Mouse (Mus musculus) T-helper 2 cell (primary cell): Measurements from ENCODE around the gene Tgfbr1.

Source experiments
- in situ Hi-C: fragments of 300-600 bp; cut with MboI, MseI; formaldehyde crosslinking; loops from one replicate; pipeline ENCODE4 v1.15.1; 2025; ENCODE audit warnings: high pct_unique_total_duplicates

The Tgfbr1 gene

DNA sequence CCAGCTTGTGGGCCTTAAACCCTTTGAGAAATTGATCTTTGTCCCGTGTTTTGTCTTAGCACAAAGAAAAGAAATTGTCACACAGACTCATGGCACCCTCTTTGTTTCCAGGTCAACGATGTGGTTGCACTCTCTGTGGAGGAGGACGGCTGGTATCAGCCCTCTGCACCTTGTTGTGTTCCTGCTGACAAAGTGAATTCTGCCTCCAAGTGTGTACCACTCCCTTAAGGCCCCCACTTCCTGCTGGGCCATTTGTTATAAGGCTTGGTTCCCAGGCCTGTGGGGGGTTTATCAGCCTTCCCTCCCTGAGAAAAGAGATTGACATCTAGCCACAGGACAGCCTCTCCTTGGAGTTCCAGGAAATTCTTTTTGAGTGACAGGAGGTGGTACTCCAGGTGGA lies 69.2 kb downstream of the Tgfbr1 start:
- in situ Hi-C loops: no loop called here

DNA sequence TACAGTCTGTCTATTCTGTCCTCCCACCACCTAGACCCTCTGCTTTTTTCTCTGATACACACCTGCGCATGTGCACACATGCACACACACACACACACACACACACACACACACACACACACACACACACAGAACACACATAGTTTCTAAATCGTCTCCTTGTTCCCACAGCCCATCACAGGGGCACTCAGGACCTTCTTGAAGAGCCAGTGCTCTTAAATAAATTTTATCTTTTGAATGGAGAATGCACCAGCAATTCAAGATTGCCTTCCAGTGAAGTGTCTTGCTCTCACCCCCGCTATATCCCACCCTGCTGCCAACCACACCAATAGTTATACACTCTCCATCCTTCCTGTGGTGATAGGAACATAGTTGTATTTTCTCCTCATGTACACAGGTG lies 69.9 kb downstream of the Tgfbr1 start:
- in situ Hi-C loops: no loop called here

DNA sequence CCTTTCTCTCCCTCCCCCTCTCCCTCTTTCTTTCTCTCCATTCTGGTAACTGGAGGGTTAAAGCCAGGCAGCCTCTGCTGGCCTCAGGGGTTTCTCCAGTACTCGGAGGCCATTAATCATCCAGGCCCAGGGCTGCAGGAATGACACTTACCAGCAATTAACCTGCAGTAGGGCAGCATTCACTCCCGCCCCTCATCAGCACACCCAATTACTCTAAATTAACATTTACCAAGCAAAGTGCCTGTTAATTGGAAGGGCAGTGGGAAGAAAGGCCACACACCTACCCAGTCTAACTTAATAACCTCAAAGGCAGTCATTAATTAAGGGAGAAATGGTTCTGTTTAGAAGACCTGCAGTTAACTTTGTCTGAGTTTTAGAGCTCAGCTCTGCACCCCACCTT lies 71.4 kb downstream of the Tgfbr1 start:
- in situ Hi-C loops: no loop called here

DNA sequence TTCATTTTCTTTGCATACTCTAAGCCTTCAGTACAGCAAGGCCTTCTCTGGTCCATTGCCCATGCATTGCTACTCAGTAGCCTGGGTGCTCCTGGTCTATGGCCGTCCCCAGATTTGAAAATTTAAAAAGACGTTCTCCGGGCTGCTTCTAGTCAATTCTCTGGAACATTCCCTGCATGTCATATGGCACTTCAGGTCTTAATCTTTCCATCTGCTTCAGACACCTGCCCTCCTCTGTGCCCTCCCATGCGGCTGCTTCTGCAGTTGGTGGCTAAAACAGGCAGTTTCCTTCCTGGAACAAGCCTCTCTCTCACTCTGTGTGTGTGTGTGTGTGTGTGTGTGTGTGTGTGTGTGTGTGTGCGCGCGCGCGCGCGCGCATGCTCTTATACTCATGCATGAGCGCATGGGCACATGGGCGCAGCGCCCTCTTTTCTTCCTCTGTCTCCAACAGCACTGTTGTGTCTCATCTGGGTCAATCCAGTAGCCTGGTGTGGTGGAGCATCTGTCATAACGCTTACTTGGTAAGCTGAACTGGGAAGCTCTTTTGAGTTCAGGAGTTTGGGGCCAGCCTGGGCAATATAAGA lies 72.3 kb downstream of the Tgfbr1 start:
- in situ Hi-C loops: loop anchor here (25.0 kb wide), 1 partner anchor 987 kb away; no protein-coding TSS in a partner anchor

DNA sequence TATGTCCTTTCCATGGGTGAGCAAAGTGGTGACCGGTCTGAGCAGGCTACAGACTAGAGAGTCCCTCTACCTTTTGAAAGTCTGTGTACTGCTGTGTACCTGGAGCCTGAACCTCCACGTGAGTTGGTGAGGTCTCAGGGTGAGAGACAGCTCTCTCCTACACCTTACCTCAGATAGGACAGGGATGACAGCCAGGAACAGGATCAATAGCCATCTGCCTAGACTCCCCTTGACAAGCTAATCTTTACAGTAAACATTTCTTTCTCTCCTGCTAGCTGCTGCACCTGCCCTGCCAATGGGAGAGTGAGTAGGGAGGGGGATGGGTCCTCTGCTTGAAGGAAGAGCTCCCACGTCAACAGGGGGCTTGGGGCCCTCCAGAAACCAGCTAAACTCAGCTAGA lies 74.6 kb downstream of the Tgfbr1 start:
- in situ Hi-C loops: loop anchor here (25.0 kb wide), 1 partner anchor 985 kb away; no protein-coding TSS in a partner anchor

DNA sequence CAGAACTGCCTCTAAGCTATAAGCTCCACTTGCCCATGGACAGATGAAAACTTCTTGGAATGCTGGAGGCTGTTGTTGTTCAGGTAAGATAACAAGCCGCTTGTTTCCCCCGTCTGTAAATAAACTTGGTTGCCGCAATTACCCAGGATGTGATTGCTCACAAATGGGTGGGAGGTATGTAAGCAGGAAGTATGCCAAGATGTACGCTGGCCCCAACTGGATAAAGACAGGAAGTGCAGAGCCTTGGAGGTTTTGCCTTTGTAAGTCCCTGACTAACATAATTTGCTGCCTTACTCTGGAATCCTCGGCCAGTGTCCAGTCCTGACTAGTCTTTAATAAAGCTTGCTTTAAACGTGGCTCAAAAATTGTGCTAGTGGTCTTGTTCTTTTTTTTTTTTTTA lies 77.5 kb downstream of the Tgfbr1 start:
- in situ Hi-C loops: loop anchor here (25.0 kb wide), 1 partner anchor 982 kb away; no protein-coding TSS in a partner anchor

DNA sequence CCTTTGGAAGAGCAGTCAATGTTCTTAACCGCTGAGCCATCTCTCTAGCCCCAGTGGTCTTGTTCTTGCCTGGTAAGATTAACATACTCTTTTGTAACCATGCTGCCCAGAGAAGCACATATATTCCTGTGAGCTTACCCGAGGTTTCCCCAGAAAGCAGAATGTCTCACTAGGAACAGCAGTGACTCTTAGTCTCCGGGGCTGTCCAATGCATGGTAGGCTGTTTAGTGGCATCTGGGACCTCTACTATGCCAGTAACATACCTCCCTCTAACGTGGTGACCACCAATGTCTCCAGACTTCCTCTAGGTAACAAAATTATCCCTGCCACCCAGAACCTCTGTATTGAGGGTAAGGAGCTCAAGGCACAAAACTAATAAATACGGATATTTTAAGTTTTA lies 78.1 kb downstream of the Tgfbr1 start:
- in situ Hi-C loops: loop anchor here (25.0 kb wide), 1 partner anchor 981 kb away; no protein-coding TSS in a partner anchor

DNA sequence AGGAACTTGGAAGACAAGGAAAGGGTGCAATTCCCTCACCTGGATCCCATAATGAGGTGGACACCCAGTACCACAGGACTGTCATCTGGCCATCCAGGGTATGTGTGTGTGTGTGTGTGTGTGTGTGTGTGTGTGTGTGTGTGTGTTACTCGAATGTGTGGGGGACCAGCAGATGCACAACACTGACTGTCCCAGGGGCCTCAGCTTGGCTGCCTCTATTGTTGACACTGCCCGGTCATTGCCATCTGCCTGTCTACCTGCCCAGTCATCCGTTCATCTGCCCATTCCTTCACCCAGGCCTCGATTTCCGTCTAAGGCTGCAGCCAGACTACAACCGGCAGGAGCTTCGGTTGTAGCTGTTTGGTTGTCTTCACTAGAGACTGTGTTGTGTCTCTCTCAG lies 79.7 kb downstream of the Tgfbr1 start:
- in situ Hi-C loops: loop anchor here (25.0 kb wide), 1 partner anchor 980 kb away; no protein-coding TSS in a partner anchor

DNA sequence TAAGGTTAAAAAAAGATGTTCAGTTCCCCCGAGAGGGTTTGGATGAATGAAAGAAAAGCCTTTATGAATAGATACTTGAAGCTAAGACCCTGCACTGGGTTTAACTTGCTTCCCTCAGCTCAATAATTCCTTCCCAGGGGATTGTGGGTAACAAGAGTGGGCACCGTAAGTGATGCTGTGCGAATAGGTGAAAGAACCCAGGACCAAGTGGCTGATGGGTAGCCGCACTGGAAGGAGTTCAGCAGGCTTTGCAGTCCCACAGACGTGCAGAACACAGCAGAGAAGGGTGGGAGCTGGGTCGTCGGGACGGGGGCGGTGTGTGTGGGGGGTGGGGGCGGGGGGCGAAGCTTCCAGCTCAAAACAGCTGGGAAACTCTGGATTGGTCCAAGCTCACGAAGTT lies 82.1 kb downstream of the Tgfbr1 start:
- in situ Hi-C loops: loop anchor here (25.0 kb wide), 1 partner anchor 977 kb away; no protein-coding TSS in a partner anchor

DNA sequence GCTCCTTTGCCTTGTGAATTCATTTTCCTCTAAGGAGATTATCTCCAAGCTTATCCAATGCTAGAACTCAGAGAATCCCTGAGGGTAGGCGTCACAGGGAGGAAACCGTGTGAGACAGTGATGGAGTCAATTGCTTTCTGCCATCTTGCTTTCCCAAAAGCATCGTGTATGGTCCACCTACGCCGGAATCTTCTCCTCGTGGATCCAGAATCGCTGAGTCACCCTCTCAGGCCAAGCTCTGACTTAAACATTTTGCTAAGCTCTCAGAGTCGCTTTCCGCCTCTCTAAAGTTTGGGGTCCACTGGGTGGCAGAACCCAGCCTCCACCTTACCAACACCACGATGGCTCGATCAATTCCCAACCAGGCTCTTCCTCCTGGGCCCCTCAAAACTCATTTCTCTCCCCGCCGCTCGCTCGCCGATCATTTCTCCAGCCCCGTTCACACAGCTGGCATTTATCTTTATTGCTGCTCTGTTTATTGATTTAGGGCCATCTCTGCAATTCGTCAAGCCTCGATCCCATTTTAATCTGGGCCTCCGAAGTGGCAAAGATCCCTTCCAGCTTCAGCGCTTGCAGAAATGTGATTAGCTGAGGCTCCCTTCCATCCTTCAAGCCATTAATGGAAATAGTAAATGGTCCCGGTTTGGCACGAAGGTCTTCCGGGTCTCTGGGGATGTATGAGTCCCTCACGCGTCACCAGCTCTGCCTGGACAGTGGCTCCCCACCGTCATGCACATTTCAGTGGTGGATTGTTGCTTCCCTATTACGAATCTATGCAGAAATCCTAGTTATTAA lies 82.7 kb downstream of the Tgfbr1 start:
- in situ Hi-C loops: loop anchor here (25.0 kb wide), 1 partner anchor 977 kb away; no protein-coding TSS in a partner anchor

DNA sequence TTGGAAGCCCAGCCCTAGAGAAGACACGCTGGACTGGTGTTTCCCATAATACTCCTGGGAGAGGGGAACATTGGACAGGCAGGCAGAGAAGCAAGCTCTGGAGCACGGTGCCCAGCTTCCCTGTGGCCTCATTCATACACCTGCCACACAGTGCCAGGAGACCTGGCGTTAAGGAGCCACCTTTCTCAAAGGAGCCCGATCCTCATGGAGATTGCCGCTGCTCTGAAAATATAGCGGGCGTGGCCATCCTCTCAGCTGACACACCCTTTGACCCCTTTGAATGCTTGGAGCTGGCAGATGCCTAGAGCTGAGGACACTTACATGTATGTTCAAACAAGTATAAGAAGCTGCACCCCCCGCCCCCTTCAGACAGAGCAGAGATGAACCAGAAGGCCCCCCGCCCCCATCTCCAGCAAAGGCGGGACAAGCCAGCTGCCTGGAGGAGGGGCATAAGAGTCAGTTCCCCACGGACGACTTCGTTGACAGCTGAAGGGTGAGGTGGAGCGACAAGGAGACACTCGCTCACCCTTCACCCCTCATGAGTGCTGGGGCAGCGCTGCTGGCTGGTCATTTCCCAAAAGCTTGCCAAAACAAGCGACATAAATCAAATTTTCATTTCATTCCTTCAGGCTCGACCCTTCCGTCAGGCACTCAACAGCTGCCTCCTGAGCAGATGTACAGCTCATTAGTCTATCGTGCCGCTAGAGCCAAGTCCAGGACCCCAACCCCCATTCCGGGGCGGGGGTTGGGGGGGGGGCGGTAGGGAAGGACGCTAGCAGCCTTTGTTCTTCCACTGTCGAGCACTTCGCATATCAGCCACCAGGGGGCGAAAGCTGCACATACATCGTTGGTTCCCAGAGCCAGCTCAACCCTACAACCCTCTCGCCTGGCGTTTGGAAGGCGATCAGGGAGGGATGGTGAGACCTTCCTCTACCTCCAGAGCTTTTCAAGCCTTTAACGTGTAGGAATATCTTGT lies 84.6 kb downstream of the Tgfbr1 start:
- in situ Hi-C loops: loop anchor here (25.0 kb wide), 1 partner anchor 975 kb away; no protein-coding TSS in a partner anchor

DNA sequence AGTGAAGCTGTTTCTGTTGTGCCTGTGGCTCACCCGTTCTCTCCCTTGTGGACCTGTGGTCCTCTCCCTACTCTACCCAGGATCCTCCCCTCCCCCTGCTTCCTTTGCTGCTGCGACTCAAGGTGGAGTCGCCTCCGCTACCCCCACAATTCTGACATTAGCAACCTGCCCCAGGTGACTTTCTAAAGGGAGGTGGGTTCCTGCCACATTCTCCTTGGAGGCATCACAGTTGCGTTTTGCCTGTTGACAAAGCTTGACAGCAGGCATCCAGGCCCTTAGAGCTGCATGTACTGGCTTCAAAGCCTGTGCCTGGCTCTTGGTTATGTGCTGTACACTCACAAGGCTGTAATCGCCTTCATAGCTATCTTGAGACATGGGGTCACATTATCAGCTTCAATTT lies 85.9 kb downstream of the Tgfbr1 start:
- in situ Hi-C loops: loop anchor here (25.0 kb wide), 1 partner anchor 973 kb away; no protein-coding TSS in a partner anchor

DNA sequence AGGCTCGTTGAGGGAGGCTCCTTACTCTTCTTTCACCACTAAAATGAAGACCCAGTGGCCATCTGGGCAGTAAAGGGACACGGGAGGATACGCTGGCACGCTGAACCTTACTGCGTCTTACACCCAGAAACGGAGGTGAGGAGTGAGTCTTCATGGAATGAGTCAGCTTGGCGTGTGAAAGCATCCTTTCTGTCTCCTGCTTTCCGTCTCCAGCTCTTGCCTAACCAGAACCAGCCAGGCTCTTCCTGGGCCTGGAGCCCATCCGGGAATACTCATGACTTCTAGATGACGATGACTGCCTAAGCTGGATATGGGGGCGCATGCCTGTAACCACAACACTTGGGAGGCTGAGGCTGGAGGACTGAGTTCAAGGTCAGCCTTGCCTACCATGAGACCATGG lies 87.9 kb downstream of the Tgfbr1 start:
- in situ Hi-C loops: loop anchor here (25.0 kb wide), 1 partner anchor 971 kb away; no protein-coding TSS in a partner anchor

DNA sequence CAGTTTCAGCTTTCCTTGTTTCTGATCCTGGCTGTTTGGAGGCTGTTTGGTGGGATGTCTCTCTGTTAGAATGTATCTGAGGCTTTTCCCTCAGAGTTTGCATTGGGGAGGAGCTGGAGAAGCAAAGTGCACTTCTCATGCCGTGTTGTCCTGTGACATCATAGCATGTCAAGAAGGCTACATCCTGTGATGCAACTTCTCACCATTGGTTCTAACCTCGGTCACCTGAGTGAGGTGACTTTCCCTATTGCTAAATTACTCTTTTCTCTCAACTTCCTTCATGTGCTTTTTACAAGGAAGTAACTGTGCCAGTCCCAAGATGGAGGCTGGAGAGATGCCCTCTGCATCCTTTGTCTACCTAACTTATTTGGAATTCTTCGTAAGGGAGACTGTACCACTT lies 95.5 kb downstream of the Tgfbr1 start:
- in situ Hi-C loops: loop anchor here (25.0 kb wide), 1 partner anchor 964 kb away; no protein-coding TSS in a partner anchor

DNA sequence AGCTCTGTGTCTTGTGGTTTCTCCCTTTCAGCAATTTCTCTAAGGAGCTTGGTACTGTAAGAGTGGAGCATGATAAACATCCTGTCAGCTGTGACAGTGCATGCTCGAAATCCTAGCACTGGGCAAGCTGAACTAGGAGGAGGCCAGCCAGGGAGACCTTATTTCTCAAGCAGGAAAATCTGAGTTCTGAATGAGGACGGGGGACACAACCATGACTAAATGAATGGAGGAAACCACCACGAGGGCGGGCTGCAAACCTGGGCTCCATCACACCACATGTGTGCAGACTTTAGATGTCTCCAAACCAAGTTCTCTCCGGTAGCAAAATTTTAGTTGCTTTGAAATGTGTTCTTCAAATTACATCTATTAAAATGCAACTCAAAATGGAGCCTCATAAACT lies 96.1 kb downstream of the Tgfbr1 start:
- in situ Hi-C loops: loop anchor here (25.0 kb wide), 1 partner anchor 963 kb away; no protein-coding TSS in a partner anchor

DNA sequence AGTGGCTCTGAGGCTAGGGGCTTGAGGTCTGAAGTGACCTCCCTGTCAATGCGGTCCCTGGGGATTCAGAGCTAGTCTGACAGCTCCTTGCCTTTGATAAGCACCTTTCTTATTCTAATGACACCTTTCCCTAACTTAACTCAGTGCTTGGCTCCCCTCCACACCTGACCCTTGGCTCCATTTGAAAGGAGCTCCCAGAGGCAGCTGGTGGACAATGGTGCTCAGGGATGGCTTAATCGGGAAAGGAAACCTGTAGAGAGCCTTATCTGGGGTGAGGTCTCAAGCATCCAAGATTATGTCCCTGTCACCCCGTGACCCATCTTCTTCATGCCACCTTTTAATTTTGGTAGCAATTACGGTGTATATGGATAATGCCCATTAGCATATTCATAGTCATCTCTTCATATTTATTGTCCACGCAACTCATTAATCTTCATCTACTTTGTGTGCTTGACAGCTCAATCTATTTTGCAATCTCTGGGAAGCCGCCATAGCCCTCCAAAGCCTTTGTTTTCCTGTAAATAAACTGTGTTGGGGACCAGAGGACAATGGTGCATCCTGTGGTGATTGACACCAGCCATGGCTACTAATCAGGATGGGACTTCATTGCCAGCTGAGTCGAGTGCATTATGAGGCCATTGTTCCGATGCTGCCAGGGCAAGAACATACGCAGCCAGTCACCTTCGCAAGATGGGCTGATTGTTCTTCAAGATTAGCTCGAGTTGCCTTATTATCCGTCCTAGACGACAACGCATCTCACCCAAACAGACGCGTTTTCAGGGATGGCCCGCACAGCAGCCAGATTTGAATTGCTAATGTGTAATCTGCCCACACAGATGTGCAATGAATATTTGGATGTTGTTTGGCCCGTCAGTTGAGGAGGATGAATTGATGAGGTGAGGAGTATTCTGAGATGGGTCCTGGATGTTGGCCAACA lies 96.8 kb downstream of the Tgfbr1 start:
- in situ Hi-C loops: loop anchor here (25.0 kb wide), 1 partner anchor 962 kb away; no protein-coding TSS in a partner anchor
